Mouse (Mus musculus): ENCODE measurements around the gene 2700049A03Rik.

The 2700049A03Rik gene

DNA sequence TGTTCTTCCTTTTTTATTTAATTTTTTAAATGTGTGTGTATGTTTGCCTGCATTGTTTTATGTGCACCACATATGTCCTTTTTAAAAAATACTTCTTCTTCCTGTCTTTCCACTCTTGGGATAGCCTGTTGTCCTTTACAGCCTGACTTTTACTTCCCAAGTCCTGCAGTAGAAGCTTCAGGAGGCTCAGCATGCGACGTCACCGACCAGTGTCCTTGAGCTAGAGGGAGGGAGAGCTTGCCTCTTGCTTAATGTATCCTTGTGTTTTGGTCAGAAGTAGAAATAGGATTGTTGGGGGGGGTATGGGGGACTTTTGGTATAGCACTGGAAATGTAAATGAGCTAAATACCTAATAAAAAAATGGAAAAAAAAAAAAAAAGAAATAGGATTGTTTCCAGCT lies 47.1 kb downstream of the 2700049A03Rik start:
- no peak for DNase-seq (ENCODE audit: low spot score)

DNA sequence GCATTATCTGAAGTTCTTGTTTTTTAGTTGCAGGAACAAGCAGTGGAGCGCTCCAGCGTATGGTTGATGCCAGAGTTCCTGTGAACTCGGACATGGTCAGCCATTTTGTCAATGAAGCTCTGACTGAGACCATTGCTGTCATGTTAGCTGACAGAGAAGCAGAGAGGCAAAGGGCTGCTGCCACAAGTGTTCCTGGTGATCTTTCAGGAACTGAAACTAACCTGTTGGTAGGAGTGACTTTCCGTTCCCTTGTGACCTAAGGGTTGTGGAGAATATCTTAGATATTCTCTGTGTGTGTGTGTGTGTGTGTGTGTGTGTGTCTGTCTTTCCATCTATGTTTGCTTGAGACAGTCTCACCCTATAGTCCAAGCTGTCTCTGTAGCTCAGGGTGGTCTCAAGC lies 47.7 kb downstream of the 2700049A03Rik start:
- no peak for DNase-seq (ENCODE audit: low spot score)

- DNase-seq (ENCODE audit: low spot score) = no peak
Observed at GRCm38 (mm10) chr12:71192705-71193104, 56.1 kb downstream of the 2700049A03Rik start.

DNA sequence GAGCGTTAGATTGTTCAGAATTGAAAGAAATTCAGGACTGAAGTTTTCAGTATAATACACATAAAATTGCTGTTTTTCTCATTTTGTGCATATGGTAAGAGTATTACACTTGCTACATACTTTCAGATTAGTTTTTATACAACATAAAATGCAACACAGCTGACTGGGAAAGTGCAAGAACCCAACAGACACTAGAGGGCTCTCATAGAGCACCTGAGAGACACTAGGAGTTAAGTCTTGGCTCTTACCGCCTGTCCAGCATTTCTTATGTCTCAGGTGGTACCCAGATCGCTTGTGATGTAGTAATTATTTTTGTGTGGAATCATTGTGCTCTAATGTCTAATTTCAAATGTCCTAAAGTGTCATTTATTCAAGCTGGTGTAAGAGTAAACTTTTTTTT lies 61.0 kb downstream of the 2700049A03Rik start:
- DNase-seq (ENCODE audit: low spot score) = no peak

DNA sequence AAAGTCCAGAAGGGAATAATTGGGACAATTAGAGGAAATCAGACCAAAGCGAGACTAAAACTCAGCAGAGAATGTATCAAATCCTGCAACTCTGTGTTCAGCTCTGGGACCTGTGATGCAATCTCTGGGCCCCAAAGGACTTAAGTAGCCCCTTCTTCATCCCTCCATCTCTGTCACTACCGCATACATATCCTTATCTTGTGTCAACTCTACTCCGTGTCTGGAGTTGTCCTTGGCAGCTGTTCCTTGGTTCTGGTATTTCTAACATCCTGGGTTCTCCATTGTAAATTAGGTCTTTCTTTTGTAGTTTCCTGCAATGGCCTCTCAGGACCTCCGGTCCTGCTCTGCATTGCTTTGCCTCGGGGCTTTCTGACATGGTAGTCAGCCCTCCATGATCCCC lies 65.1 kb downstream of the 2700049A03Rik start:
- no peak for DNase-seq (ENCODE audit: low spot score)

- no peak for DNase-seq (ENCODE audit: low spot score)
Observed at GRCm38 (mm10) chr12:71204303-71204702, 67.7 kb downstream of the 2700049A03Rik start.

GRCm38 (mm10) chr12:71217191-71217590 lies 80.5 kb downstream of the 2700049A03Rik start:
- DNase-seq (ENCODE audit: low spot score) = no peak

GRCm38 (mm10) chr12:71217866-71218522 lies 81.3 kb downstream of the 2700049A03Rik start:
- DNase-seq (ENCODE audit: low spot score) = no peak

GRCm38 (mm10) chr12:71222761-71223160 lies 86.1 kb downstream of the 2700049A03Rik start:
- no peak for DNase-seq (ENCODE audit: low spot score)

- no peak for DNase-seq (ENCODE audit: low spot score)
Observed at GRCm38 (mm10) chr12:71227769-71228168, 91.1 kb downstream of the 2700049A03Rik start.

GRCm38 (mm10) chr12:71228925-71229649 lies 92.4 kb downstream of the 2700049A03Rik start:
- no peak for DNase-seq (ENCODE audit: low spot score)

GRCm38 (mm10) chr12:71231561-71231960 lies 94.9 kb downstream of the 2700049A03Rik start:
- no peak for DNase-seq (ENCODE audit: low spot score)

DNA sequence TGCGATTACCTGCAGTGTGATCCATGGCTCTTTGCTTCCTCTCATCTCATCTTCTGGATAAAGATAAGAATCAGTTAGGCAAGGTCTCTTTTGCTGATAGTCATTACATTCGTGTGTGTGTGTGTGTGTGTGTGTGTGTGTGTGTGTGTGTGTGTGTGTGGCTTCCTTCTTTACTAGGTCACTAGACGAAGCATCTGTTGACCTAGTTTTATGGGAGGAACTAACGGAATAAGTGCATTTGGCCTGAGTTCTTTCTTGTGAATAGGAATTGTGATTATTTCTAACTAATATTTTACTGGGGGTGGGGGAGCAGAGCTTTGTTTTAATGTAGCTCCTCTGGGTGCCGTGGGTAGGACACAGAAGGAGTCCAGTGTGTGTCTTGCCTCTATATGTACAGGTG lies 96.8 kb downstream of the 2700049A03Rik start:
- no peak for DNase-seq (ENCODE audit: low spot score)

GRCm38 (mm10) chr12:71237074-71237473 lies 100.4 kb downstream of the 2700049A03Rik start:
- DNase-seq (ENCODE audit: low spot score) = no peak

GRCm38 (mm10) chr12:71242791-71243190 lies 106.1 kb downstream of the 2700049A03Rik start:
- no peak for DNase-seq (ENCODE audit: low spot score)

GRCm38 (mm10) chr12:71244766-71245390 lies 108.2 kb downstream of the 2700049A03Rik start:
- no peak for DNase-seq (ENCODE audit: low spot score)

- no peak for DNase-seq (ENCODE audit: low spot score)
Observed at GRCm38 (mm10) chr12:71247191-71247590, 110.5 kb downstream of the 2700049A03Rik start.

GRCm38 (mm10) chr12:71249348-71249747 lies 112.7 kb downstream of the 2700049A03Rik start:
- DNase-seq (ENCODE audit: low spot score) = no peak

DNA sequence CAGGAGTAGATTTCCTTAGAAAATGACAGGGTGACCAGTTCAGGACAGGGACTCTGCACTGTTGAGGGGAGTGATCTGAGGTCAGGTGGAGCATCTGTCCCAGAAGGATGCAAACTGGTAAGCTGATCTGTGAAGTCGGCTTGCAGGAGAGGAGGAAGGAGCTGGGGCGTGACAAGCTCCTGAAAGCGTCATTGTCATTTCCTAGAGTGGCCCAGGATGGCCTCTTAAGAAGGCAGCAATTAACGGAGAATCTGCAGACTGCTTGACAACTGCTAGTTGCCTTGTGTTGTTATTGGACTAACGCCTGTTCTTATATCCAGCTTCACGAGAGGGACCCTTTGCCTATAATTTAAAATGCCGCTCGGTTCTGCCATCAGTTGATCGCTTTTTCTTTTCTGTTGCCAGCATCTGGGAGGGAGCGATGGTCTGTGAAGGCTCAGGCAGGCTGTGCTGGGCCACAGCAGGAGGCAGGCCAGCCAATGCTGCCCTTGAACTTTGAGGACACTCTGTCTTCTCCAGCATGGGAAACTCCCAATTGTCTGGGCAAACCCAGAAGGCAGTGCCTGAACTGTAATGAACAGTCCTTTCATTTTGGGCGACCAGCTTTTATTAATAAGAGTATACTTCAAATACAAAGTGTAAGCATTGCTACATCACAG lies 116.0 kb downstream of the 2700049A03Rik start:
- no peak for DNase-seq (ENCODE audit: low spot score)

DNA sequence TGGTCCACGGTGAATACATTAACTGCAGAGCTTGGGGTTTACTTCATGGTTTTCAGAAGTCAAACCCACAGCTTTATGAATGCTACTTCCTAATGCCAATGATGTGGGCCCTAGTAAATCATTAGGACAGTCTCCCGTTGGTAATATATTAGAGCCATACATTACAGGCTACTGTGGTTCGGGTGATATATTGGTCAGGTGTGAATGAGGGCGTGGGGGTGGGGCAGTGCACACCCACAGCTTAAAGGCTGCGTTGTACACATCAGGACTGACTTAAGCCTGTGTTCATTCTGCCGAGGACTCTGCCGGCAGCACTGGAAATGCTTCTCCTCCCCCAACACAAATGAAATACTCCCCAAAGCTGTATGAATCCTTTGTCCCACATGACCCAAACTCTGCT lies 118.1 kb downstream of the 2700049A03Rik start:
- DNase-seq (ENCODE audit: low spot score) = no peak

GRCm38 (mm10) chr12:71258196-71258920 lies 121.7 kb downstream of the 2700049A03Rik start:
- DNase-seq (ENCODE audit: low spot score) = no peak

DNA sequence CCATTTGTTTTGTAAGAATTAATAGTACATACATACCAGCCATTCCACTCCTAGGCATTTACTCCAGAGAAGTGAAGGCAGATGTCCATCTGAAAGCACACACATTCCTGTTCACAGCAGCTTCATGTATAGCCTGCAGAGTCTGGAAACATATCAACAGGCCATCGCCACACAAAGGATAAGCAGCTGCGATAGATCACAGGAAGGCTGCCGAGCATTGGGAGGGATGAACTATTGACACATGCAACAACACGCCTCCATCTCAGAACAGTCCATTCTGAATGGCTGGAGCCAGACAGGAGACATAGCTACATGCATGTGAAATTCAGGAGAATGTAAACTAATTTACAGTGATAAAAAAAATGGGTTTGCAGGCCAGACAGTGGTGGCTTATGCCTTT lies 127.6 kb downstream of the 2700049A03Rik start:
- DNase-seq (ENCODE audit: low spot score) = no peak

All from ovary, postnatal 14 days (tissue).